Mouse (Mus musculus): ENCODE measurements around the gene Mgat1. TPM values are rescaled to one million over a fixed set of nuclear protein-coding genes. Genes with fewer than 3 reads are reported as not detected.
"Not testable (repeated sequence)": the region's sequence is repeated elsewhere in the genome, so short reads cannot be mapped to it uniquely, and the experiment has no call there.

The Mgat1 gene
- polyA plus RNA-seq, 1 experiment: 222 TPM

DNA sequence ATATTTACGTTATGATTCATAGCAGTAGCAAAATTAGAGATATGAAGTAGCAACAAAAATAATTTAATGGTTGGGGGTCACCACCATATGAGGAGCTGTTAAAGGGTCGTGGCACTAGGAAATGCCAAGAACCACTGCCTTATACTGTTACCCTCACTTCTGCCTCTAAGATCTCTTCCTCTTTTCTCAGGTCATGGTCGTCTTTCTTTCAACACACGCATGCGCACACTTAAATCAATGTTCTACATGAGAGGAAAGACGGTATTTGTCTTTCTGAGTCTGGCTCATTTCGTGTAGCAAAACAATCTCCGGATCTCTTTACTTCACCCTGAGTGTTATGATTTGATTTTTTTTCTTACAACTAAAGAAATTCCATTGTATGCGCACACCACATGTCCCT is 25.8 kb downstream of the Mgat1 start:
- H3K36me3 ChIP-seq (ENCODE audit: control insufficient read depth, insufficient read depth, low read length): peaks cover 1% of the 10 kb centered on the region
- TF ChIP-seq POLR2A (IDR thresholded peaks at IDR 0.05; ENCODE audit: low read depth, low read length): no peak
- no peak for TF ChIP-seq CTCF (IDR thresholded peaks at IDR 0.05; ENCODE audit: extremely low read depth, insufficient read depth, insufficient read length, insufficient replicate concordance)
- H3K4me3 ChIP-seq (ENCODE audit: extremely low read depth, insufficient read depth, insufficient read length): no peak overlapping the region
- H3K27me3 ChIP-seq (ENCODE audit: control insufficient read depth, insufficient read depth, low read length): no peaks in the 10 kb centered on the region
- WGBS: 68% methylated on average over 9 of the region's 9 CpGs
- H3K27ac ChIP-seq (ENCODE audit: insufficient read depth, low read length): no peak overlapping the region
- H3K4me1 ChIP-seq (ENCODE audit: control insufficient read depth, insufficient read depth, insufficient read length): no peaks in the 10 kb centered on the region
- no peak for DNase-seq (ENCODE audit: low read depth in 1 of 2, low spot score in 2 of 2)

GRCm38 (mm10) chr11:49270368-49270767 is 26.4 kb downstream of the Mgat1 start:
- no peak for DNase-seq (ENCODE audit: low read depth in 1 of 2, low spot score in 2 of 2)
- no peak for TF ChIP-seq POLR2A (IDR thresholded peaks at IDR 0.05; ENCODE audit: low read depth, low read length)
- no peak for TF ChIP-seq CTCF (IDR thresholded peaks at IDR 0.05; ENCODE audit: extremely low read depth, insufficient read depth, insufficient read length, insufficient replicate concordance)
- H3K27ac ChIP-seq (ENCODE audit: insufficient read depth, low read length): no peak overlapping the region
- no peak overlapping the region for H3K4me3 ChIP-seq (ENCODE audit: extremely low read depth, insufficient read depth, insufficient read length)
- no peaks in the 10 kb centered on the region for H3K36me3 ChIP-seq (ENCODE audit: control insufficient read depth, insufficient read depth, low read length)
- no peaks in the 10 kb centered on the region for H3K4me1 ChIP-seq (ENCODE audit: control insufficient read depth, insufficient read depth, insufficient read length)
- H3K27me3 ChIP-seq (ENCODE audit: control insufficient read depth, insufficient read depth, low read length): no peaks in the 10 kb centered on the region
- 87% methylated on average over 4 of the region's 4 CpGs for WGBS

DNA sequence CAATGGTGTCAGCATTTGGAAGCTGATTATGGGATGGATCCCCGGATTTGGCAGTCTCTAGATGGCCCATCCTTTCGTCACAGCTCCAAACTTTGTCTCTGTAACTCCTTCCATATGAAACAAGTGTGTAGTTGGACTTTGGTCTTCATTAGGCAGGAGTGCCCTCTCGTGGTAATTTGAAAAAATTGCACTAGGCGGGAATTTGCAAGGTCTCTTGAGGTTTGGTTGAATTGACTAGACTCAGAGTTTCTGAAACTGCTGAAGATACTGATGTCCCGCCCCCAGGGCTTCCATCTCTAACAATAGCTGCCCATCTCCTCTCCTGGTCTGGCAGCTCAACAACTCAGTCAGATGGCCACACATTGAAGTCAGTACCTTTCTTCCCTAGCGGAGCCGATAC is 27.3 kb downstream of the Mgat1 start:
- Histone ChIP-seq H3K27me3 (ENCODE audit: control insufficient read depth, insufficient read depth, low read length) (no peaks in the 10 kb centered on the region), H3K27ac (ENCODE audit: insufficient read depth, low read length) (no peak overlapping the region), H3K4me3 (ENCODE audit: extremely low read depth, insufficient read depth, insufficient read length) (no peak overlapping the region), H3K36me3 (ENCODE audit: control insufficient read depth, insufficient read depth, low read length) (no peaks in the 10 kb centered on the region), H3K4me1 (ENCODE audit: control insufficient read depth, insufficient read depth, insufficient read length) (no peaks in the 10 kb centered on the region)
- TF ChIP-seq POLR2A (IDR thresholded peaks at IDR 0.05; ENCODE audit: low read depth, low read length): no peak
- peak; percentile 39; the same call in 1 of the 2 replicates for TF ChIP-seq CTCF (IDR thresholded peaks at IDR 0.05; ENCODE audit: extremely low read depth, insufficient read depth, insufficient read length, insufficient replicate concordance)
- WGBS: 34% methylated on average over 7 of the region's 7 CpGs
- DNase-seq (ENCODE audit: low read depth in 1 of 2, low spot score in 2 of 2): peak; percentile 38 to 43

DNA sequence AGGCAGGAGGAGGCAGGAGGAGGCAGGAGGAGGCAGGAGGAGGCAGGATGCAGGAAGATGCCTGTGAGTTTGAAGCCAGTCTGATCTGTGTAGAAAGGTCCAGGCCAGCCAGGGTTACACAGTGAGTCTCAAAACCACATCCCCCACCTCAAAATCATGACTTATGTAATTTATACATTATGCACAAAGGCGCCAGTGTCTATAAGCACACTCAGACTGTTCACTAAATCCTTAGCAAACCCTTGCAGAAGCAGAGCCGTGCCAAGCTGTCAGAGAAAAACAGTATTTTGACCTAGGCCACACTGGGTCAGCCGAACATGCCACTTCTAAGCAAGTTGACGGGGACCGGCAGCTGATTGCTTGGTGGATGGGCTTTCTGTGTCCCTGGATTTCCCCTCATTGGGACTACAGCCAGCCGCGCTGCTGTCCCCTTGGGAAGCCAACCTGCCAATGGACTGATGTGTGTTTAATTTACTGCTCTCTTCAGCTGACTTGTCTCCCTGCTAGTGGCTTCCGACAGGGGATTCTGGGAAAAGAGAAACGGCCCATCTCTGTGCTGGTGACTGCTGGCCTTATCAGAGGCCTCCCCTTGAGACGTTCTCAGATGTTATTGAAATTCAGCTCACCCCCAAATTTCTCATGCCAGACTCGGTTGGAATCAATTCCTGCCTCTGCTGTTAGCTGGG is 30.0 kb downstream of the Mgat1 start:
- Histone ChIP-seq H3K4me1 (ENCODE audit: control insufficient read depth, insufficient read depth, insufficient read length) (no peaks in the 10 kb centered on the region), H3K27ac (ENCODE audit: insufficient read depth, low read length) (no peak overlapping the region), H3K27me3 (ENCODE audit: control insufficient read depth, insufficient read depth, low read length) (no peaks in the 10 kb centered on the region), H3K4me3 (ENCODE audit: extremely low read depth, insufficient read depth, insufficient read length) (no peak overlapping the region), H3K36me3 (ENCODE audit: control insufficient read depth, insufficient read depth, low read length) (no peaks in the 10 kb centered on the region)
- TF ChIP-seq POLR2A (IDR thresholded peaks at IDR 0.05; ENCODE audit: low read depth, low read length) (no peak), CTCF (IDR thresholded peaks at IDR 0.05; ENCODE audit: extremely low read depth, insufficient read depth, insufficient read length, insufficient replicate concordance) (no peak)
- no peak for DNase-seq (ENCODE audit: low read depth in 1 of 2, low spot score in 2 of 2)
- 91% methylated on average over 11 of the region's 11 CpGs for WGBS

GRCm38 (mm10) chr11:49278222-49278621 is 34.2 kb downstream of the Mgat1 start, which contains the start of gene Olfr1393:
Olfr1393 (plus strand) TSS chr11:49278304.
- no peaks in the 10 kb centered on the region for H3K27me3 ChIP-seq (ENCODE audit: control insufficient read depth, insufficient read depth, low read length)
- TF ChIP-seq CTCF (IDR thresholded peaks at IDR 0.05; ENCODE audit: extremely low read depth, insufficient read depth, insufficient read length, insufficient replicate concordance) (no peak), POLR2A (IDR thresholded peaks at IDR 0.05; ENCODE audit: low read depth, low read length) (no peak)
- no peak within 1 kb of the TSS for H3K4me3 ChIP-seq (ENCODE audit: extremely low read depth, insufficient read depth, insufficient read length)
- no peaks in the 10 kb centered on the region for H3K4me1 ChIP-seq (ENCODE audit: control insufficient read depth, insufficient read depth, insufficient read length)
- H3K36me3 ChIP-seq (ENCODE audit: control insufficient read depth, insufficient read depth, low read length): no peaks in the 10 kb centered on the region
- 83% methylated on average over 3 of the region's 3 CpGs for WGBS
- no peak within 1 kb of the TSS for H3K27ac ChIP-seq (ENCODE audit: insufficient read depth, low read length)
- DNase-seq (ENCODE audit: low read depth in 1 of 2, low spot score in 2 of 2): no peak

GRCm38 (mm10) chr11:49284982-49285381 is 41.0 kb downstream of the Mgat1 start, which contains the start of gene Olfr1392:
Olfr1392 (plus strand) TSS chr11:49285282.
- not testable (repeated sequence) for H3K36me3 ChIP-seq (ENCODE audit: control insufficient read depth, insufficient read depth, low read length); H3K27me3 ChIP-seq (ENCODE audit: control insufficient read depth, insufficient read depth, low read length); H3K4me1 ChIP-seq (ENCODE audit: control insufficient read depth, insufficient read depth, insufficient read length); H3K4me3 ChIP-seq (ENCODE audit: extremely low read depth, insufficient read depth, insufficient read length); H3K27ac ChIP-seq (ENCODE audit: insufficient read depth, low read length); DNase-seq (ENCODE audit: low read depth in 1 of 2, low spot score in 2 of 2)
- 32% methylated on average over 1 of the region's 1 CpGs for WGBS

- Histone ChIP-seq H3K27ac (ENCODE audit: insufficient read depth, low read length) (no peak overlapping the region), H3K4me1 (ENCODE audit: control insufficient read depth, insufficient read depth, insufficient read length) (no peaks in the 10 kb centered on the region), H3K4me3 (ENCODE audit: extremely low read depth, insufficient read depth, insufficient read length) (no peak overlapping the region), H3K36me3 (ENCODE audit: control insufficient read depth, insufficient read depth, low read length) (no peaks in the 10 kb centered on the region), H3K27me3 (ENCODE audit: control insufficient read depth, insufficient read depth, low read length) (no peaks in the 10 kb centered on the region)
- DNase-seq (ENCODE audit: low read depth in 1 of 2, low spot score in 2 of 2): no peak
- WGBS: 85% methylated on average over 2 of the region's 2 CpGs
- TF ChIP-seq CTCF (IDR thresholded peaks at IDR 0.05; ENCODE audit: extremely low read depth, insufficient read depth, insufficient read length, insufficient replicate concordance) (no peak), POLR2A (IDR thresholded peaks at IDR 0.05; ENCODE audit: low read depth, low read length) (no peak)
Observed at GRCm38 (mm10) chr11:49287251-49287650, 43.3 kb downstream of the Mgat1 start.
